Mouse (Mus musculus): ENCODE results near the gene Lrrc46. TPM values are rescaled to one million over a fixed set of nuclear protein-coding genes. Genes with fewer than 3 reads are reported as not detected.
A peak's percentile ranks its signal among the peaks of the same experiment; 100 is the strongest.

Gene Lrrc46
- polyA plus RNA-seq, 1 experiment, result 1.1 TPM

DNA sequence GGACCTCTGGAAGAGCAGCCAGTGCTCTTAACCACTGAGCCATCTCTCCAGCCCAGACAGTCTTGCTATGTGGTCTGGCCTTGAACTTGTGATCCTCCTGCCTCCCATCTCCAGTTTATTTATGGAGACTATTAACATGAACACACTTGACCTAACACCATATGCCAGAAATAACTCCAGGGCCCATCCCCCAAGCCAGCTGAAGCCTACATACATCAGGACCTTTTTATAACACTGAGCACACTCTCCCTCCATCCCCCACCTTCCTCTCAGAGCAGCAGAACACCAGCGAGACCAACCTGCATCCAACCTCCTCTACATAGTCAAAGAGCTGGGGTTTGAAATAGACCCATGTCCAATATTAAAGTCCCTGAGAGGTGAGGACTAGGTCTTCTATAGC is 29.9 kb upstream of the Lrrc46 start:
- H3K27ac ChIP-seq (ENCODE audit: insufficient read depth, low read length), result no peak overlapping the region
- no peak overlapping the region for H3K4me3 ChIP-seq (ENCODE audit: insufficient read depth, low read length)
- no peak for TF ChIP-seq CTCF (IDR thresholded peaks at IDR 0.05; ENCODE audit: extremely low read depth, insufficient read depth, low read length)
- no peak for TF ChIP-seq POLR2A (IDR thresholded peaks at IDR 0.05; ENCODE audit: extremely low read depth, insufficient read depth, low read length)

DNA sequence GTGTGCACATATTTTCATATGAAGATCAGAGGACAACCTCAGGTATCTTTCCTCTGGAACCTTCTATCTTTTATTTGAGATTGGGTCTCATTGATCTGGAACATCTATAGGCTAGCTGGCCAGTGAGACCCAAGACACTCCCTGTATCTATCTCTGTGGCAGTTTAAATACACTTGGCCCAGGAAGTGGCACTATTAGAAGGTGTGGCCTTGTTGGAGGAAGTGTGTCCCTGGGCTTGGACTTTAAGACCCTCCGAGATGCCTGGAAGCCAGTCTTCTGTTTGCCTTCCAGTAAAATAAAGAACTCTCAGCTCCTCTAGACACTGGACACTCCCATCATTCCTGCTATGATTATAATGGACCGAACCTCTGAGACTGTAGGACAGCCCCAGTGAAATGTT is 28.6 kb upstream of the Lrrc46 start:
- peaks cover 2% of the 10 kb centered on the region; the same call in 1 of the 2 replicates for H3K4me1 ChIP-seq (ENCODE audit: control insufficient read depth, insufficient read depth, low read length)
- no peak for TF ChIP-seq CTCF (IDR thresholded peaks at IDR 0.05; ENCODE audit: extremely low read depth, insufficient read depth, low read length)
- no peak for TF ChIP-seq POLR2A (IDR thresholded peaks at IDR 0.05; ENCODE audit: extremely low read depth, insufficient read depth, low read length)
- H3K4me3 ChIP-seq (ENCODE audit: insufficient read depth, low read length), result no peak overlapping the region
- H3K27ac ChIP-seq (ENCODE audit: insufficient read depth, low read length), result no peak overlapping the region

More for the DNA sequence above, 29.9 kb upstream of the Lrrc46 start:
- peaks cover 2% of the 10 kb centered on the region; the same call in 1 of the 2 replicates for H3K4me1 ChIP-seq (ENCODE audit: control insufficient read depth, insufficient read depth, low read length)

DNA sequence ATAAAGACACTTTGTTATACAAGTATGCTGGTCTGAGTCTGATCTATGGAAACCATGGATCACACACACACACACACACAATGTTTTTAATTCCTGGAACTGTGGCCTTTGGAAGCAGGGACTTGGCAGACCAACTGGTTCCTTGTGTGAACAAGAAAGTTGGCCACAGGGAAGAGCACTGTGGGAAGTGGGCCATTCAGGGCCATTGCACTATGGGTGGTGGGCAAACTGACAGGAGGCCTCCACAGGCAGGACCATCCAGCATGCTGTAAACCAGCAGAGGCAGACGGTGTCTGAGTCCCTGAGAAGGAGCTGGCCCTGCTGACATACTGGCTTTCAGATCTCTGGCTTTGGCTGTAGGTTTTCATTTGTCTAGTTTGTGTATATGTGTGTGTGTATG is 28.1 kb upstream of the Lrrc46 start:
- TF ChIP-seq CTCF (IDR thresholded peaks at IDR 0.05; ENCODE audit: extremely low read depth, insufficient read depth, low read length) (no peak), POLR2A (IDR thresholded peaks at IDR 0.05; ENCODE audit: extremely low read depth, insufficient read depth, low read length) (no peak)
- Histone ChIP-seq H3K4me1 (ENCODE audit: control insufficient read depth, insufficient read depth, low read length) (peaks cover 2% of the 10 kb centered on the region; the same call in 1 of the 2 replicates), H3K4me3 (ENCODE audit: insufficient read depth, low read length) (no peak overlapping the region), H3K27ac (ENCODE audit: insufficient read depth, low read length) (no peak overlapping the region)

DNA sequence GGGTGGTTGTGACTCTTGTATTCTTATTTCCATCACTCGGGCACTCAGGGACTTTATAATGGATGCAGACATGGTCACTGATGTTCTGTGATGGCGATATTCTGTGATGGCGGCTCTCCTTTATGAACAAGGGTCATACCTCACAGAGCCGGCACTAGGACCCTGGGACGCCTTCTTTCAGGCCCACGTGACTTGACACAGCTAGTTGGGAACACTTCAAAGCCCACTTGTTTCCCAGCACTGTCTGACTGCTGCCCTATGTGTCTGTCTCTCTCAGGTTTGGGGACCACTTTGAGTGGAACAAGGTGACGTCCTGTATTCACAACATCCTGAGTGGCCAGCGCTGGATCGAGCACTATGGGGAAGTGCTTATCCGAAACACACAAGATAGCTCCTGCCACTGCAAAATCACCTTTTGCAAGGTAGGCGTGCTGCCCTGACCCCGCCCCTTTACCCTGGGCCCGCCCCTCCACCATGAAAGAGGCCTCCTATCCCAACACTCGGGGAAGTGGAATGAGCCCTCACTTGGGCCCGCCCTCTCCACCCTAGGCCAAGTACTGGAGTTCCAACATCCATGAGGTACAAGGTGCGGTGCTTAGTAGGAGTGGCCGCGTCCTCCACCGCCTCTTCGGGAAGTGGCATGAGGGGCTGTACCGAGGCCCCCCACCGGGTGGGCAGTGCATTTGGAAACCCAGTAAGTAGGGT is 25.6 kb upstream of the Lrrc46 start:
- H3K4me1 ChIP-seq (ENCODE audit: control insufficient read depth, insufficient read depth, low read length), result peaks cover 2% of the 10 kb centered on the region; the same call in 1 of the 2 replicates
- TF ChIP-seq CTCF (IDR thresholded peaks at IDR 0.05; ENCODE audit: extremely low read depth, insufficient read depth, low read length) (no peak), POLR2A (IDR thresholded peaks at IDR 0.05; ENCODE audit: extremely low read depth, insufficient read depth, low read length) (no peak)
- H3K4me3 ChIP-seq (ENCODE audit: insufficient read depth, low read length), result no peak overlapping the region
- no peak overlapping the region for H3K27ac ChIP-seq (ENCODE audit: insufficient read depth, low read length)

DNA sequence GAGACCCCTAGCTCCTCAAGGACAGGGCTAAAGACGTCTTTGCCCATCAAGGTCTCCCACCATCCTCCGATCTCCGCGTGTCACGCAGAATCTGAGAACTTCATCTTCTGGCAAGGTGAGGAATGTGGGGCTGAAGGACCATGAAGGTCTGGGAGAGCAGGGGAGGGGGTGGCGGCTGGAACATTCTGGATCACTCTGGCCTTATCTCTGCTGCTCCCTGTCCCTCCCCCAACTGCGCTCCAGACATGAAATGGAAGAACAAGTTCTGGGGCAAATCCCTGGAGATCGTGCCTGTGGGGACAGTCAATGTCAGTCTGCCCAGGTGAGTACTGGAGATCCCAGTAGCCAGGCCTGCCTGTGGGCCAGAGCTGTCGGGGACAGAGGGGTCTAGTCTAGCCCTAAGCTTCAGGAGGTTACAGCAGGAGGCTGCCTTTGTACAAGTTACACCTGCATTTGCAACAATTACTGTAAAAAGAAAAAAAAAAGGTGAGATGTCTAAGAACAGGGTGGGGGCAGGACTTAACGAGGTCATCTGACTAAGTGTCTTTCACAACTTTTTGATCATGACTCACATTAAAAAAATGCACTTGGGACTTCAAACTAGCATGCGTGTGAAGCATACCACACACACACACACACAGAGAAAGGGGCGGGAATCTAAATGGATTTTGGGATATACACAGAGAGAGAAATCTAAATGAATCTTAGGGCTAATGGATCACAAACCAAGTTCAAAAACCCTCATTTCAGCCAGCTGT is 24.5 kb upstream of the Lrrc46 start:
- TF ChIP-seq CTCF (IDR thresholded peaks at IDR 0.05; ENCODE audit: extremely low read depth, insufficient read depth, low read length) (no peak), POLR2A (IDR thresholded peaks at IDR 0.05; ENCODE audit: extremely low read depth, insufficient read depth, low read length) (no peak)
- Histone ChIP-seq H3K27ac (ENCODE audit: insufficient read depth, low read length) (no peak overlapping the region), H3K4me3 (ENCODE audit: insufficient read depth, low read length) (no peak overlapping the region), H3K4me1 (ENCODE audit: control insufficient read depth, insufficient read depth, low read length) (peaks cover 2% of the 10 kb centered on the region; the same call in 1 of the 2 replicates)

DNA sequence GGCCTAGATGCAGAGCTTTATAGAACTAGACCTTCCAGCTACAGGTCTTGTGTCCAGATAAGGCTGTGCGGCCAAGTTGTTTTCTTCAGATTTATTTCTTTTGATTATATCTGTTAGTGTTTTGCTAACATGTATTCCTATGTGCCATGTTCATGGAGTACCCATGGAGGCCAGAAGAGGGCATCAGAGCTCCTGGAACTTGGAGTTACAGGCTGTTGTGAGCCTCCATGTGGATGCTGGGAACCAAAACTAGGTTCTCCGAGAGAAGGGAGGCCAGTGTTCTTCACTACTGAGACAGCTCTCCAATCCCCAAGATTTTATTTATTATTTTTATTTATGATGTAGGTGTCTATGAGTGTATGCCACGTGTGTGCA is 22.7 kb upstream of the Lrrc46 start:
- peak overlapping the region; percentile 28; the same call in 1 of the 2 replicates for H3K27ac ChIP-seq (ENCODE audit: insufficient read depth, low read length)
- TF ChIP-seq POLR2A (IDR thresholded peaks at IDR 0.05; ENCODE audit: extremely low read depth, insufficient read depth, low read length) (no peak), CTCF (IDR thresholded peaks at IDR 0.05; ENCODE audit: extremely low read depth, insufficient read depth, low read length) (no peak)

DNA sequence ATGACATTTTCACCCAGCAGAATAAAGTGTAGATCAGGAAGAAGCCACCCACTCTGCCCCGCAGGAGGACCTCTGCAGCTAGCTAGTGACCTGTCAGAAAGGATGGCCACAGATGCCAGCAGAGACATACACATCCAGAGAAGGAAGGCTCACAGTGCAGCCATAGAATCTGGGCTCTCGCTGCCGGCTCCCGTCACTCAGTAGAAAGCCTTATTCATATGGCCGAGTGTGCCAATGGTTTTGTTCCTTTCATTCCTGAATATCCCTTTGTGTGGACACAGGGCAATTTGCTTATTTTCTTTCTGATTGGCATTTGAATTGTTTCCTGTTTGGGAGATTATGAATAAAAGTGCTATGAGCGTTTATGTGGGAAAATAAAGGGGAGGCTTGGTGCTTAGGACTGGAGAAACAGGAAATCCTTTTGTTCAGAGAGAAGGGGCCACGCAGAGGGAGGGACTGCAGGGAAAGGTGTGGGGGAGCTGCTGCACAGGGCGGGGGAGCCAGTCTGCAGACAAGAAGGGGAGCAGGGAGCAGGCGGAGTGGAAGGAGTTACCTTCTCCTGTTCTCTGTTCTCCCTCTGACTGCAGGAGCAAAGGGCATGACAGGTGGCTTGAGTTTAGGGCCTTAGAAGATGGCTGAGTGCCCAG is 22.2 kb upstream of the Lrrc46 start:
- H3K4me3 ChIP-seq (ENCODE audit: insufficient read depth, low read length), result no peak overlapping the region
- H3K27ac ChIP-seq (ENCODE audit: insufficient read depth, low read length), result peak overlapping the region; percentile 28; the same call in 1 of the 2 replicates
- H3K4me1 ChIP-seq (ENCODE audit: control insufficient read depth, insufficient read depth, low read length), result no peaks in the 10 kb centered on the region
- no peak for TF ChIP-seq POLR2A (IDR thresholded peaks at IDR 0.05; ENCODE audit: extremely low read depth, insufficient read depth, low read length)
- TF ChIP-seq CTCF (IDR thresholded peaks at IDR 0.05; ENCODE audit: extremely low read depth, insufficient read depth, low read length), result no peak

More for the DNA sequence above, 22.7 kb upstream of the Lrrc46 start:
- no peak overlapping the region for H3K4me3 ChIP-seq (ENCODE audit: insufficient read depth, low read length)
- H3K4me1 ChIP-seq (ENCODE audit: control insufficient read depth, insufficient read depth, low read length), result no peaks in the 10 kb centered on the region

DNA sequence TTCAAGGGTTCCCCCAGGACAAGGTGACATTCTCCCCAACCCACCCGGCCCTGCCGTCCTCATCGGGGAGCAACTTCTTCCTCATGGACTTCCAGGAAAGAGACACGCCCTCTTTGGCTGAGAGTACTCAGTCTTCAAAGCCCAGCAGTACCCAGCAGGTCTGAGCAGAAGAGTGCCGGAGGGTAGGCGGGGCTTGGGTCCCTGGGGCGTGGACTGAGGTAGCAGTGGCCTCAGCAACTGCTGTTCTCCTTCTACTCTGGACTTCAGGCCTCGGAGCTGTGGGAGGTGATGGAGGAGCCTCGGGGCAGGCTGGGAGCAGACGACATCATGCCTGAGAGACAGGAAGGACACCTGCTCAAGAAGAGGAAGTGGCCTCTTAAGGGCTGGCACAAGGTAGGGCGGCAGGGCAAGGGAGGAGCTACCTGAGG is 11.0 kb upstream of the Lrrc46 start:
- Histone ChIP-seq H3K4me3 (ENCODE audit: insufficient read depth, low read length) (peak overlapping the region; percentile 54; the same call in 1 of the 2 replicates), H3K27ac (ENCODE audit: insufficient read depth, low read length) (no peak overlapping the region), H3K4me1 (ENCODE audit: control insufficient read depth, insufficient read depth, low read length) (peaks cover 1% of the 10 kb centered on the region; the same call in 1 of the 2 replicates)
- no peak for TF ChIP-seq CTCF (IDR thresholded peaks at IDR 0.05; ENCODE audit: extremely low read depth, insufficient read depth, low read length)
- no peak for TF ChIP-seq POLR2A (IDR thresholded peaks at IDR 0.05; ENCODE audit: extremely low read depth, insufficient read depth, low read length)

GRCm38 (mm10) chr11:97050944-97051586 is 9.9 kb upstream of the Lrrc46 start:
- no peak overlapping the region for H3K27ac ChIP-seq (ENCODE audit: insufficient read depth, low read length)

More at GRCm38 (mm10) chr11:97050944-97051586, 9.9 kb upstream of the Lrrc46 start:
- Histone ChIP-seq H3K4me1 (ENCODE audit: control insufficient read depth, insufficient read depth, low read length) (peaks cover 1% of the 10 kb centered on the region; the same call in 1 of the 2 replicates), H3K4me3 (ENCODE audit: insufficient read depth, low read length) (peak overlapping the region; percentile 54)
- TF ChIP-seq CTCF (IDR thresholded peaks at IDR 0.05; ENCODE audit: extremely low read depth, insufficient read depth, low read length), result no peak
- TF ChIP-seq POLR2A (IDR thresholded peaks at IDR 0.05; ENCODE audit: extremely low read depth, insufficient read depth, low read length), result no peak
